Mouse (Mus musculus) yolk sac, embryonic 10.5 days (tissue): Measurements from ENCODE around the gene Yap1.

Experiments used
- DNase-seq: peaks from one replicate; pipeline ENCODE4 v3.0.0-alpha.2; 2017; ENCODE audit warnings: low spot score

Gene Yap1

GRCm38 (mm10) chr9:7977587-7977986 lies 26.8 kb downstream of the Yap1 start:
- DNase-seq = no peak

DNA sequence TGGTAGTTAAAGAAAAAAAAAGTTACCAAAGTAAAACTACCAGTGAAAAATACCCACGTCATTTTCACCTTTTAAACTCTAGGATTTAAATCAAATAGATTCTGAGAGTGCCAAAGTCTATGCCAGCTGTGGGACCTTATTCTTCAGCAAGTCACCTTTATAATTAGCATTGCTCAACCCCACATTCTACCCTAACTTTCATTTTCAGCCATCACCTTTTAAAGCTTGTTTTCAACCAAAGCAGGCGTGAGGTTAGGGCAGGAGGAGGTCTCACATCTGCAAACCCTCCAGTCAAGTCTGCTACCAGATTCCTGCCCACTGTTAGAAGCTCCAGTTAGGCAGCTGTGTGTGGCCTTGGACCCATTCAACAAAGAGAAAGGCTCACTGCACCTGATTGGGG lies 32.4 kb downstream of the Yap1 start:
- DNase-seq = no peak

GRCm38 (mm10) chr9:7967980-7968379 lies 36.4 kb downstream of the Yap1 start:
- peak; percentile 52 for DNase-seq

DNA sequence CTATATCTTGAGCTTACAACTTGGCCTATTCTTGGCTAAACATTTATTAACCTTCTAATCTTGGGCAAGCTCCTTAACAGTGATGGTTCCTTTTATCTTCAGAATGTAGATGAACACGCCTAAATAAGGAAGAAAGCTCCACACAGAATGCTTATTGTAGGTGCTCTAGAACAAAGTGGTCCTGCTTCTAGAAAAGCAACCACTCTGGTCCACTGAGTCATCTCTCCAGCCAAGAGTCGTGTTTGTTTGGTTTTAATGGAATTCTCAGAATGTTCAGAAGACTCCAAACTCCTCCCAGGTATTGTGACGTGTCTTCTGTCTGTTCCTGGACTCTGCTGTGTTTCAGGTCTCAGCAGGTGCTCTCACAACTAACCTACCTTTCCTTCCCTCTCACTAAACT lies 38.8 kb downstream of the Yap1 start:
- DNase-seq = no peak

DNA sequence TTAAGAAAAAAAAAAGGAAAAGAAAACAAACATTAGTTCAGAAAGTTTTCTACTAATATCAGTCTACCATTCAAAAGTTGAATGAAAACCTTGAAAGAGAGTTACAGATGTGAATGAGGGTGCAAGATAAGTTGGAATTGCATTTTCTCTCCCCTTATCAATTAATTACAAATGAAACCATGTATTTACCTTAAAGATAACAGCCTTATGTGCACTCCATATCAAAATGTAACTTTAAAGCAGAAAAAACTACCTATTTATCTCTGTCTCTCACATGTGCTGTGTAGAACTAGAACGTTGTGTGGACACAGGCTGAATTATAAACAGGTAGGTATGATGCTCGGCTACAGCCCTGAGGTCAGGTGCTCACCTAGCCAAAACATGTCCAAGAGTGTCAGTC lies 40.5 kb downstream of the Yap1 start:
- no peak for DNase-seq

DNA sequence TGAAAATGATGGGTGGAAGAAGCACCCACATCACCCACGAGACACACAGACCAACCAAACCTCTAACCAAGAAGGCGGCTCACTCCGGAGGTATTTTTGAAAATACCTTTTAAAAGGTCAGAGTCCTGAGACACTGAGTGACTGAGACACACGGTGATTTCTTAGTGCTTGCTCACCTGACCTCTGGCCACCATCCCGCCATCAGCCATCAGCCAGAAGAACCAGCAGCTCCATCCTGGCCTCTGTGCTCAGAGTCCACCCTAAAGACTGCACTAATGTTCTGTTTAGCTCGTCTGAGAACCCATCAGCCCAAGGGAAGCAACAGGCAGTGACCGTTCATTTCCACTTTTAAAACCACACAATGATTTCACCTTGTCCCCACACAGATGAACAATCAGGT lies 41.5 kb downstream of the Yap1 start:
- no peak for DNase-seq

DNA sequence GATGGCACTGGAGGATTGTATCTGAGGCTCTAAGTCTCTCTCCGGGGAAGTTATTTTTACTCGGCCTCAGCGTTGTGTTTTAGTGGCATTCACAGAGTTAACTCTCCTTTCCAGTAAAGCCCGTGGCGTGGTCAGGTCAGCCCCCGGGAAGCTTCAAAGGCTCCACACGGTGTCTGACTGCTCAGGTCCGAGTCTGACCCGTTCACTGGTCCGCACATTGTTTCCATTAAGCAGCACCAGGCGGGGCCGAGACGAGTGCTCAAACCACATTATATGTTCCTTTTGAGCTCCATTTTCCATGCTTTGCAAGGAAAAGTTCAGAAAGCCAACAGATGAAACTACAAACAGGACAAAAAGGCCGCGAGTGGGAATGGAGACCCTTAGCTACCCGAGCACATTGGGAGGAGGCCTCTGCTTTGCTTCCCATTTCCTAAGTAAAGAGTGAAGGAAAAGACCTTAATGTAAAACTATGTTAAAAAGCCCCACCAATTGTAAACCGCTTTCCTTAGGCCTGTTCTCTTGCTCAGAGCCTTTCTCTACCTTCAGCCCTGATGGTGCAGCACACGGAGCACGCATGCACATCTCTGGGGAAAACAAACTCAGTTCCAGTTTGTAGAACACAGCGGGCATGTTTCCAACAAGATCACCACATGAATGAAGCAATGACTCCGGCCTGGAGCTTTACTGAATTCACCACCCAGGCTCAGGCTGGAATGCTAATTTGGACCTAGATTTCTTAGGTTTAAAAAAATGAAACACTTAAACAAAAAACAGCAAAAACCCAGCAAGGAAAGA lies 42.8 kb downstream of the Yap1 start:
- DNase-seq = no peak

DNA sequence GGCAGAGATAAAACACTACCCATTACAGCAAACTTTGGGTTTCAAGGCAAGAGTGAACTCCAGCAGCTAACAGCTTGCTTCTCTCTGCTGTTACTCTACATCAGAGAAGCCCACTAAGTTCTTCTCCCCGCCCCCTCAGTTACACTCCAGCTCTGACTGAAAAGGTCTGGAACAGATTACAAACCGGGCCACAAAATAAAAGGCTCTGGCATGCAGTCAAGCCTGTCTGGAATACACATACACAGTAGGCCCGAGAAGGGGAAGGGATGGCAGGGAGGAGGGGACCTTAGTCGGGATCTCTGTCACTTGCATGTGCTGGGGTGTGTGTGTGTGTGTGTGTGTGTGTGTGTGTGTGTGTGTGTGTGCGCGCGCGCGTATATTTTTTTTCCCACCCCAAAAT lies 44.0 kb downstream of the Yap1 start:
- peak; percentile 57 for DNase-seq

- DNase-seq = no peak
Observed at GRCm38 (mm10) chr9:7959301-7959700, 45.1 kb downstream of the Yap1 start.

DNA sequence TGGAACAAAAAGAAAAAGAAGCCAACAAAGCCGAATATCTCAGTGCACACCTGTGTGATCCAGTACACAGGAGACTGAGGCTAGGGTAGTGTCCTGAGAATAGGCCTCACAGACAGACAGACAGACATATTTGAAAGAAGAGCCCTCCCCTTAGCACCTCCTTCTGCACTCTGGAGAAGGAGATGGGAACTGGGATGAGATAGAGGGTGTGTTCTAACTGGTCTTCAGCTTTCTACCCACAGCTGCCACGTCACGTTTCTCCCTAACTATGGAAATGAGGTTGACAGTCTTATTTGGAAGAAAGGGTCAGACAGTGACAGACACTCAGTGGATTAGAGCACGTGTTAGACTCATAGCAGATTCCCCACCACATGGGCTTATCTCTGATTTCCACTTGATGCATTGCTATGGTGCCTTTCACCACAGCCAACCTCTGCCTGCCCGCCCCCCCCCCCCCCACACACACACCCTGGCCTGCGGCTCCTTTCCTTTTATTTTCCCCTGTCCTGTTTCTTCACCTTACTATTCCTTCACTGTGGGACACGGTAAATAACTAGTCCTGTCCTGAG lies 46.3 kb downstream of the Yap1 start:
- DNase-seq = no peak

DNA sequence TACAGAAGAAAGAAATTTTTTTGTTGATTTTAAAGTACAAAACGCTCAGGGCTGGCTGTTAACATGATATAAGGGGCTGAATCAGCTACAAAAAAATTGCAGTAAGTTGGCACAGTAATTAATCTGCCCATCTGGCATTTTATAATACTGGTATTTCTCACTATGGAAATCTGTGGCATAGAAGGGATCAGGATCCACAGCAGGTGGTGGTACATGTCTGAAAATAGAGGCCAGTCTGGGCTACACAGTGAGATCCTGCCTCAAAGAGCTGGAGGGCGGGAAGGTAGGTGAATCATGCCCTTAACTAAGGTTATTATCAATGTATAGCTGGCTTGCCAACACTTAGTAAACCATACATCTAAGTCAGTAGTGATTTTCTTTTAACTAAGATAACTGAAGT lies 47.0 kb downstream of the Yap1 start:
- DNase-seq = no peak

DNA sequence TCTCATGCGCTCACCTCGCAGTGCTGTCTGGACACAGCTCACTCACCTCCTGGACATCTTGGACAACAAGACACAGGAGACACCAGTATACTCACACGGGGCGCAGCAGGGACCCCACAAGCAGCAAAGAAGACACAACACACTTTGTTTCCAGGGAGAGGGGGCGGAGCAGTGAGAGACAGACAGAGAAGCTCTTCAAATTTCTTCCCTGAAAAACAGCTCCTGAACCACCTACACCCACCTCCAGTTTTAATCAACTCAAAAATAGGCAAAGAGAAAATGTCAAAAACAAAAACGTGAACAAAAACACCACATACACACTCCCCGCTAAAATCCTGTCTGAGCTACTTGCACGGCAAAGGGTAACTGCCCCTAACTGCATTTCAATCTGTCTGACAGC lies 48.0 kb downstream of the Yap1 start:
- no peak for DNase-seq

- DNase-seq = no peak
Observed at GRCm38 (mm10) chr9:7952886-7953285, 51.5 kb downstream of the Yap1 start.

DNA sequence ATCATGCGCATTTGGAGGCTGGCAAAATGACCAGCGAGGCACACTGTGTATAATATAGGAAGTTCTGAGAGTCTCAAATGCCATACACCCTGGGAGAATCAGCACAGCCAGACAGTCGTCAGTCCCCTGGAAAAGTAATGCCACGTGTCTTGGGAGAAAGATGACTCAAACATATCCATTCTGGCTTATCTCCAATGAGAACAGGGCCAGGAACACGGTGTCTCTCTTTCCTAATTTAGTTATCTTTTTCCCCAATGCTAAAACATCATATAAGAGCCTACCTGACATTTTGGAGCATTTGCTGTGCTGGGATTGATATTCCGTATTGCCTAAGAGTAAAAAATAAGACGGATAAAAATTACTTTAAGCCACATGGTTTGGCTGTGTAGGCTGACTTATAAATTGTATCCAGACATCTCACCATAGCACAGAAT lies 54.2 kb downstream of the Yap1 start:
- DNase-seq = no peak

GRCm38 (mm10) chr9:7947946-7948345 lies 56.5 kb downstream of the Yap1 start:
- no peak for DNase-seq

GRCm38 (mm10) chr9:7943796-7944462 lies 60.5 kb downstream of the Yap1 start:
- DNase-seq = no peak

DNA sequence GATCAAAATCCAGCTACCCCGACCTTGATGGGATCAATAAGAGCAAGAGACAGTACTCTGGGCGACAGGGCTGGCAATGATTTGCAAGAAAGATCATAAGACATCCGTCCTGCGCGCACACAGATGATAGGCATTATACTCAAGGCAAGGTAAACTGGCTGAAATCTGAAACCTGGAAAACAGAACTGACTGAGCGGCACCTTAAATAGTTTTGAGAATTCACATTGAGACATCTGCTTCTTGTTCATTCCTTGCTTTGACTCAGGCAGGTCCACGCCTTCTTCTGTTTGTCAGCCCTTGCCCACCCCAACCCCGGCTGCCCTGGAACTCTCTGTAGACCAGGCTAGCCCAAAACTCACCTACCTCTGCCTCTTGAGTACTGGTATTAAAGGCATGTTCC lies 61.7 kb downstream of the Yap1 start:
- DNase-seq = no peak

- no peak for DNase-seq
Observed at GRCm38 (mm10) chr9:7940075-7940474, 64.3 kb downstream of the Yap1 start.

DNA sequence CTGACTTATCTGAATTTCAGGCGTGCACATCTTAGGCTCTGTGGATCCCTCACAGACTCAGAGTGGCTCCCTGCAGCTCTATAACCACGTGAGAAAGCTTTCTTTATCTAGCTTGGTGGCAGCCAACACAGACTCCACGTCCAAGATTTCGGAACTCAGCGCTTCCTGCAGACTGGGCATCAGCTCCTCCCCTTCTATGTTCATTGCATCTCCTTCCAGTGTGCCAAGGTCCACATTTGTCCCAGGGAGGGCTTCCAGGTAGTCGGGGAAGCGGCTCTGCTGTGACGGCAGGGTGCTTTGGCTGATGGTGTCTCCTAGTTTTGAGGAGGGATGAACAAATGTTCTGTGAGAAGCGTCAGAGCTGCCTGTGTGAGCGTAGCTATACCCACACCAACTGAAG lies 70.0 kb downstream of the Yap1 start:
- no peak for DNase-seq

DNA sequence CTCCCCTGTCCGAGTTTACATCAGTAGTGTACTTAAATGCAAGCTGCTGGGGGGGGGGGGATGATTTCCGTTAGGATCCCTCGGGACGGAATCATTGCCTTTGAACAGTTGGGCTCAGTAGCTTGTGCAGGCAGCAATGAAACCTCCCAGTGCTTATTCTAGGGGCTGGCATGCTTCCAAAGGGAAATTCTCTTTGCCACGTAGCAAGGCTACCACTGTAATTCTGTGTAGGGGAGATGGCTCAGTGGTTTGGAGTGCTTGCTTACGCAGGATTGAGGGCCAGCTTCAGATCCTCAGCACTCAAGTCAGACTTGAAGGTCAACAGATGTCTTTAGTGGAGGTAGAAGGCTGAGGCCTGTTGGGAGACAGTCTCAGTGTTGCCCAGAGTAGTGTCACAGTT lies 74.8 kb downstream of the Yap1 start:
- no peak for DNase-seq

DNA sequence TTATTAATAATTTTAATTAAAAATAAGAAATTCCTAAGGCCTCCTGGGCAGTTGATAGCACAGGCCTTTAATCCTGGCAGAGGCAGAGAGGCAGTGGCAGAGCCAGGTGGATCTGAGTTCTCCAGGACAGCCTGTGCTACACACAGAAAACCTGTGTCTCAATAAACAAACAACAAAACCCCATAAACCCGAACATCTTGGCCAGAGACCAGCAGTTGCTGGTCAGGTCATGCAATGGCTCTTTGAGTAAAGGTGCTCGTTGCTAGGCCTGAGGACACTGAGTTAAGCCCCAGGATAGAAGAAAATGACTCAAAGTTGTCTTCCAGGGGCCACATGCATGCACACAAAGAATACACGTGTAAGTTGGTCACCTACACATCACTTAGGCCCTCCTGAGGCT lies 75.5 kb downstream of the Yap1 start:
- DNase-seq = no peak

- no peak for DNase-seq
Observed at GRCm38 (mm10) chr9:7928207-7928793, 76.1 kb downstream of the Yap1 start.

DNA sequence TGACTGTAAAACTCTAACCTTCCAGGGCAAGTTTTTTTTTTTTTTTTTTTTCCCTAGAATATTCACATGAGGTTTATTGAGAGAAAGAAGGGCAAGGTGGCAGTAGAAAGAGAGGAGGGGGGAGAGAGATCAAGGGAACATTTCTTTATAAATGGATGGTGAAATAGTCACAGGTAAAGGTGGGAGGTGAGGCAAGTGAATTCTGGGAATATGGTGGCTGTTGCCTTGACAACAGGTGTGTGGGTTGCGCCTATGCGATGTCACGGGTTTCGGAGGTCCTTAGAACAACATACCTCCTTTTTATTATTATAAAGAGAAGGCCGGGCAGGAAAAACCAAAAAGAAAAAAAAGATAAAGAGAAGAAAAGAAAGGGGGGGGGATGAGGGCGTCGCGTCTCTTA lies 89.5 kb downstream of the Yap1 start:
- no peak for DNase-seq
